ENCODE assay signal across 35 mouse cellular contexts in the genomic region with DNA sequence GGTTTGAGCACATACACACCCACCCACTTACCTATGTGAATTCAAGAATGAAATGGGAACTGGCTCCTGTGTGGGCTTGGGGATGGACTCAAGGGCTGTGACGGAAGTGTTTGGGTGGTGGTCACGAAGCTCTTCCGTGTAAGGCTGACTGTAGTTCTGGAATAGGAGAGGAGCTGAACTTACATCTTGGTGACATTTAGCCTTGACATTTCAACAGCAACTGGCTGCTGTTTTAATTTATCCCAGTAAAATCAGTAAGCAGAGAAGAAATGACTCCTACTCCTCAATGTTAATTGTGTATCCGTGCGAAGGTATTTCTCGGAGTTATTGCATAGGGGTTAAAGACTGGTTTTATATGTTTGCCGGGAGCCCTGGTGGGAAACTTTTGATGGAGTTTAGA. TPM values are rescaled to one million over a fixed set of nuclear protein-coding genes. Genes with fewer than 3 reads are reported as not detected.
"Had no signal": no experiment of that assay in that cellular context is flagged by ENCODE, and none has a peak within 500 bp of the region (broad histone marks: within the 10 kb centered on the region; RNA-seq: fewer than 3 reads in every experiment).

No protein-coding gene starts in this region.

- H3K9ac ChIP-seq: limb, embryonic 12.5 days; limb, embryonic 13.5 days; limb, embryonic 15.5 days; liver, embryonic 12.5 days; liver, embryonic 13.5 days; liver, embryonic 14.5 days; liver, embryonic 15.5 days; liver, postnatal 0 days; lung, embryonic 14.5 days; lung, embryonic 15.5 days; midbrain, embryonic 12.5 days; midbrain, embryonic 13.5 days; midbrain, embryonic 15.5 days; neural tube, embryonic 12.5 days had no signal

- H3K9me3 ChIP-seq: limb, embryonic 10.5 days; limb, embryonic 12.5 days; limb, embryonic 13.5 days; limb, embryonic 15.5 days; liver, embryonic 12.5 days; liver, embryonic 13.5 days; liver, embryonic 15.5 days; lung, embryonic 15.5 days; megakaryocyte, embryonic 14.5 days; midbrain, embryonic 10.5 days; midbrain, embryonic 12.5 days; midbrain, embryonic 13.5 days; midbrain, embryonic 15.5 days; neural tube, embryonic 12.5 days had no signal

- H3K27ac ChIP-seq: left cerebral cortex, adult 2 months; limb, embryonic 10.5 days; limb, embryonic 12.5 days; limb, embryonic 13.5 days; limb, embryonic 15.5 days; liver, embryonic 12.5 days; liver, embryonic 13.5 days; liver, embryonic 14.5 days; liver, embryonic 15.5 days; lung, embryonic 15.5 days; macrophage; midbrain, embryonic 10.5 days; midbrain, embryonic 12.5 days; midbrain, embryonic 13.5 days; midbrain, embryonic 15.5 days; neural tube, embryonic 12.5 days had no signal

- H3K4me3 ChIP-seq: left cerebral cortex, adult 2 months; limb, embryonic 10.5 days; limb, embryonic 12.5 days; limb, embryonic 13.5 days; limb, embryonic 15.5 days; liver, embryonic 12.5 days; liver, embryonic 13.5 days; liver, embryonic 15.5 days; lung, embryonic 15.5 days; megakaryocyte, embryonic 14.5 days; midbrain, embryonic 10.5 days; midbrain, embryonic 12.5 days; midbrain, embryonic 13.5 days; midbrain, embryonic 15.5 days; myocyte; neural tube, embryonic 12.5 days had no signal

- H3K4me2 ChIP-seq: limb, embryonic 12.5 days; limb, embryonic 13.5 days; limb, embryonic 15.5 days; liver, embryonic 11.5 days; liver, embryonic 12.5 days; liver, embryonic 13.5 days; liver, embryonic 15.5 days; lung, embryonic 14.5 days; lung, embryonic 15.5 days; midbrain, embryonic 12.5 days; midbrain, embryonic 13.5 days; midbrain, embryonic 15.5 days; neural tube, embryonic 12.5 days had no signal

- H3K36me3 ChIP-seq: limb, embryonic 10.5 days; limb, embryonic 12.5 days; limb, embryonic 13.5 days; limb, embryonic 15.5 days; liver, embryonic 12.5 days; liver, embryonic 13.5 days; liver, embryonic 15.5 days; lung, embryonic 15.5 days; midbrain, embryonic 10.5 days; midbrain, embryonic 12.5 days; midbrain, embryonic 13.5 days; midbrain, embryonic 15.5 days; neural tube, embryonic 12.5 days had no signal

- H3K27me3 ChIP-seq: limb, embryonic 15.5 days had no signal

- ATAC-seq: liver, embryonic 12.5 days; liver, postnatal 0 days; lung, postnatal 0 days; midbrain, embryonic 13.5 days; midbrain, embryonic 15.5 days; midbrain, embryonic 16.5 days had no signal

- DNase-seq: left cerebral cortex, postnatal 4 days; liver; liver, embryonic 13.5 days; liver, postnatal 0 days; lung, adult 18-20 months; lung, adult 2 months; lung, embryonic 14.5 days; lung, postnatal 10 days; lung, postnatal 14 days; lung, postnatal 36 days; lung, postnatal 4 days; midbrain, embryonic 14.5 days had no signal

RNA-seq across cellular contexts. Expression of gene Ccdc73, which starts 15.1 kb away (rescaled TPM):
- total RNA-seq: left cerebral cortex, postnatal 25 days; megakaryocyte-erythroid progenitor cell, adult 5-6 weeks had no signal
- polyA plus RNA-seq: liver, adult 2 months; lung, adult 2 months had no signal
